Mouse (Mus musculus) layer of hippocampus, postnatal 10 days (tissue): Measurements from ENCODE around the gene Rasgrf1. TPM values are rescaled to one million over a fixed set of nuclear protein-coding genes. Genes with fewer than 3 reads are reported as not detected.

ENCODE experiments used
- DNase-seq, 2 experiments: peaks; one replicate each; pipeline ENCODE4 v3.0.0; 2021; ENCODE audit warnings: low spot score in 2 of 2
- total RNA-seq, 2 experiments: library from RNA; stranded (reverse); gene quantifications; 2 replicates each; pipeline ENCODE4 v1.2.3; 2021

Gene Rasgrf1
- total RNA-seq, 2 experiments from 2014 or later = 153 to 156 TPM

DNA sequence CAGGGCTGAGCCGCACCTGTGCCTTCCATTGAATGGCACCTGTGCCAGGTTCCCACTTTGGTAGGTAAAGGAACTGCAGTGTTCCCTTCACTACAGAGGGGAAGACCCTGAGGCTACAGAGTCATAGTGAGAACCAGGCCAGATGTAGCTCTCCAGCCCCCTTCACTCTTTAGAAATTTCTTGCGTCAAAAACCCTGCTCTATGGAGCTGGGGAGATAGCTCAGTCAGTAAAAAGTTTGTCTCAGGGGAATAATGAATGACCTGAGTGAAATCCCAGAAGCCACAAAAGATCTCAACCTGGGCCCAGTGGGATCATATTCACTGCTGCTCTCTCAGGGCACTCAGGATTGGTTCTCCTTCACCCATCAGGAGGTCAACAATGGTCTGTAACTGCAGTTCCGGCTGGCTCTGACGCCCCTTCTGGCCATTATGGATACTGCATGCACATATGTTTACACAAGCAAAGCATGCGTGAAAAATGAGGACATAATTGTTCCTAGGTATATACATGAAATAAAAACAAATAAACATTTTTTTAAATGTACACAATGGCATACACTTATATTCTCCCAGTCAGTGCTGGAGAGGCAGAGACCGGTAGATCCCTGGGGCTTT lies 59.2 kb downstream of the Rasgrf1 start:
- DNase-seq = no peak

DNA sequence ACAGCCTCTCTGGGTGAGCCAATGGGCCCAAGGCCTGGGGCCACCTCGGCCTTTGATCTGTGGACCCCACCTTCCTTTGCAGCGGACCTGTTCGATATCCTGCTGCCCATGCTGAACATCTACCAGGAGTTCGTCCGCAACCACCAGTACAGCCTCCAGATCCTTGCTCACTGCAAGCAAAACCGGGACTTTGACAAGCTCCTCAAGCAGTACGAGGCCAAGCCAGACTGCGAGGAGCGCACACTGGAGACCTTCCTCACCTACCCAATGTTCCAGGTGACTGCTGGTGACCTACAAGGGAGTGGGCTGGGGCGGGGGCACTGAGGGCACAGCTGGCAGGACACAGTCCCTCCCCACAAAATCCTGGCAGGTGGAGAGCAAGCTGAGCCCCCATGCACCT lies 60.6 kb downstream of the Rasgrf1 start:
- no peak for DNase-seq

DNA sequence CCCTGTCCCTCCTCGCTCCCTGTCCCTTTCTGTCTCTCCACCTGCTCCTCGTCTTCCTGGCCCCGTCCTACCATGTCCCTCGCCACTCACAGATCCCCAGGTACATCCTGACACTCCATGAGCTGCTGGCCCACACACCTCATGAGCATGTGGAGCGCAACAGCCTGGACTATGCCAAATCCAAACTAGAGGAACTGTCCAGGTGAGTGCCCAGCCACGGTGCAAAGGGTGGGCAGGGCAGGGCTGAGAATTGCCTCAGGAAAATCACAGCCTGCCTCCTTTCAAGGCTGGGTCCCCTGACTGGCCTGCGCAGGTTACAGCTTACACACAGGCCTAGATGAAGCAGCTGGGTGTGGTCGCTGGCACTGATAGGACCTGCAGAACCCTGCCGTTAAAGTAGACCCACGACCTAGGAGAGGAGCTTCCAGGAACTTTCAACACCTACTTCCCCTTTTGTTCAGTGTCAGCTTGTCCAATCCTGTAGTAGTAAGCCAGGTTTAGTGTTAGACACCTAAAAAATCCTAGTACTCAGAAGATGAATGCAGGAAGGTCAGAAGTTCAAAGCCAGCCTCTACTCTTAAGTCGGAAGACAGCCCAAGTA lies 61.3 kb downstream of the Rasgrf1 start:
- no peak for DNase-seq

DNA sequence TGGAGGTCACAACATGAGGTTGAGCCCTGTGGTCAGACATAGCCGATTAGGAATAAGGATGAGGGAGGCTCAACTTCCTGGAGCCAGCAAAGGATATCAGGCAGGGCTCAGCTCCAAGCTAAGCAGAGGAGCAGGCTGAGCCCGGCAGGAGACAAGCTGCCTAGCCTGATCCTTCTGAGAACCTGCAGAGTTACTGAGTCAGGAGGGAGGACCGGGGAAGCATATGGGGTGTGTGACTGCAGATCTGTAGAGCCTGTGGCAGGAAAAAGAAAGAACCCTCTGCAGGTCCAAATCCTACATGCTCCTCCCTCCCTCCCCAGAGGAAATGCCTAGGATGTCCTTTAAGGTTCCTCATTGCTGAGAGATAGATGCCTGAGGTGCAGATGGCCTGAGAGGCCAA lies 62.6 kb downstream of the Rasgrf1 start:
- no peak for DNase-seq

DNA sequence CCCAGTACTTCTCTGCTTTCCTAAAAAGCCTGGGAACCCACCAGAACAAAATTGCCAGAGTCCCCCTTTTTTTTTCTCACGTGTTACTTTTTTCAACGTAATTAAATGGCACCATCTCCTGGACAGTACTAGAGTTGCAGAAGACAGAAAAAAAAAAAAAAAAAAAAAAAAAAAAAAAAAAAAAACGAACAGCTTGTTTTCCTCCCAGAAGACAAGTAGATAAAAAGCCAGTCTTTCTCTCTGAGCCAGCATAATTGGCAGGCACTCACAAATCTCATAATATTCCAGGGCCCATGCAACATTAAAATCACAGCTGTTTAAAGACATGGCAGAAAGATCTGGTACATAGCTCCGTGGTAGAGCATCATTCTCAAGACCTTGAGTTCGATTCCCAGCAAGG lies 64.1 kb downstream of the Rasgrf1 start:
- DNase-seq = peak in 1 of 2 experiments; percentile 31

DNA sequence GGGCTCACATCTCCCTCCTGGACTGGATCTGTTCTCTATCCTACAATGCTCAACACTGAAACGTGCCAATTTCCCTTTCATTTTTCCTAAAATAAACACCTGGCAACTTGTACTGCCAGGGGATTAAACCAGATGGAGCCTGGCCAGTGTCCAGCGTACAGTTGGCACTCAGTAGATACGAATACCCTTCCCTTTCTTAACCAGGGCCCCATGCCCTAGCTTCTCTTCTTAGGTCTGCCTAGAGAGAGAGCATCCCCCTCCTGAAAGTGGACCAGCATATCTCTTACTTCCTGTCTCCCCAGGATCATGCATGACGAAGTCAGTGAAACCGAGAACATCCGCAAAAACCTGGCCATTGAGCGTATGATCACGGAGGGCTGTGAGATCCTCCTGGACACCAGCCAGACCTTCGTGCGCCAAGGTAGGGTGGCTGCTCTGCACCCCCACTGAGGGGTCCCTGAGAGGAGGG lies 64.8 kb downstream of the Rasgrf1 start:
- DNase-seq = peak; percentile 41 to 54

DNA sequence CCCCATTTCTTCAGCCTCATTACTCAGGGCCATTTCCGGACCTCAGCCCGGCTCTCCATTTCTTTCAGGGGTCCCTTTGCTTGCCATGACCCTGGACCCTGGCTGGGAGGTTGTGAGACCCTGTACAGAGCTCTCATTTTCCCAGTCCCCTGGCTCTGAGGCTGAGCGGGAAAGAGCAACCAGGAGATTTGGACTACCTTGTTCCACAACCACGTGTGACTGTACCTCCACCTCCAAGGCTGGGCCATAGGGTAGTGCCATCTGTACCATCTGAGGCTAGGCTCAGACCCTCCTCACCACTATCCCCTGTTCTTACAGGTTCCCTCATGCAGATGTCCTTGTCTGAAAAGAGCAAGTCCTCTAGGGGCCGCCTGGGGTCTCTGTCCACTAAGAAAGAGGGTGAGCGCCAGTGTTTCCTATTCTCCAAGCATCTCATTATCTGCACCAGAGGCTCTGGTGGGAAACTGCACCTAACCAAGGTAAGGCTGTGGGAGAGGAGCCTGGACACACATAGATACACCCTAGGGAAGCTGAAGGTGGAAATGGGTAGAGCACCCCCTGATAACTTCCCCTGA lies 66.7 kb downstream of the Rasgrf1 start:
- DNase-seq = no peak

DNA sequence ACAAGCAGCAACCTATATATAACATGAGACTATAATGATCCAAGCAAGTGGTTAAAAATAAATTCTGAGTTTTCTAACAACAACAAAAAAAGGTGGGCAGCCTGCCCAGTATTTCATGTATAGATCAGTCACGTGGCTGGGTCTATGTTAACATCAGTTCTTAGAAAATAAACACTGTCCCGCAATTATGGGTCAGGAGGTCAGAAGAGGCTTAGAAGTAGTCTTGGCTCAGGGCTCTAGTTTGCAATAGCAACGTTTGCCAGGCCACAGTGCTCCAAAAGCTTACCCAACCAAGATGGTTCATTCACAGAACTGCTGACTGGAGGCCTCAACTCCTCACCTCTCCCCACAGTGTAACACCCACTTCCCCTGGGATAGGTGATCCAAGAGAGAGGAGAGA lies 69.5 kb downstream of the Rasgrf1 start:
- no peak for DNase-seq

DNA sequence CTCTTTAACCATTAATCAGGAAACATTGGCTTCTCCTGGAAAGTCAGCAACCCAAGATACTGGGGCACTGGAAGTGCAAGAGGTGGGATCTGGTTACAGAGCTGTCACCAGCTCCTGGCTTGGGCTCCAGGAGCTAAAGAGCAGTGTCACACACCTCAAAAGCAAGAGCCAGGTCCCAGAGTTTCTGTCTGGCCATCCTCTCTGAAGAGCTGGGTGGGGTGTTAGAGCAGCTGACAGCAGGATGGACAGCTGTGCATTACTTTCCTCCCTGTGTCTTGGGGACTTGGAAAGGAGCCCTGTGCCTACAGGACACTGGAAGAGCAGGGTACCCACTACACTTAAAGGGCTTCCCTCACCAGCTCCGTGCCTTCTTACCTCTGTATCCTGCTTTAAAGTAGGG lies 72.5 kb downstream of the Rasgrf1 start:
- no peak for DNase-seq

DNA sequence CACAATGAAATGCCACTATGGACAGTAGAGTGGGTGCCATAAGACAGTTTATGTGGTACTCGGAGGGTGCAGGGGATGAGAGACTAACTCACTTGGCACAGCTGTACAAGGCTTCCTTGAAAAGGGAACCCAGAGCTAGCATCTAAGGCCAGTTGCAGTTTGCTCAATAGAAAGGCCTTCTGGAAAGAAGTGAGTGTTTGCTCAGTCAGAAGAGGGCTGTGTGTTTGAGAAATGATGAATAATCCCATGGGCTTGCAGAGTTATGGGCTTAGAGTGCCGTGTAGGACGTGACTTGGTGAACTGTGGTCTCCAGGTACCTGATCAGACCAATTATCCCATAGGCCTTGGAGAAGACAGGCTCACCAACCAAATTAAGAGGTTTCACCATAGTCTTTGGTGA lies 78.3 kb downstream of the Rasgrf1 start:
- DNase-seq = no peak

DNA sequence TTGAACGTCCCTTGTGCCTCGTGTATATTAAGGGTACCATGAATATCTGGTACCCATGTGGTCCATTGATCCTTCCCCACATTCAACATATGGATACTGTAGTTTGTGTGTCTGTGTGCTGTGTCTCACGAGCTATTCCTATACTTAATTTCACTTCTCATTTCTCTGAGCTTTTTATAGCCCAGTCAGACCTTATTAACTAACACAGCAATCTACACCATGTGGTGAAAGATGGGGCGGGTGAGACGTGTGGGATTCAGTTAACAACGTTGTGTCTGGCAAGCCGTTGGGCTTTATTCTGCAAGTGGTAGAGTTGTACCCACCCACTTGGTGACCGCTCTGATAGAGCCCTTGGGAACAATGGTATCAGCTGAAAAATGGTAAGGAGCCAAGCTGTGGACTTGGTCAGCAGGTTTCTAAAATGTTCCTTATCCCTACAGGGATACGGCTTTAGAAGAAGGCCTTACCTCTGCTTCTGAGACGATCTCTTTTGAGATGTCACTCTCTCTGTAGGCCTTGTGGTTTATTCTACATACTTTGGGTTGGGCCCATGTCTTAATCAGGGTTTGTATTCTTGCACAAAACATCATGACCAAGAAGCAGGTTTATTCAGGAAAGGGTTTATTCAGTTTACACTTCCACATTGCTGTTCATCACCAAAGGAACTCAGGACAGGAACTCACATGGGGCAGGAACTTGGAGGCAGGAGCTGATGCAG lies 79.3 kb downstream of the Rasgrf1 start:
- no peak for DNase-seq

DNA sequence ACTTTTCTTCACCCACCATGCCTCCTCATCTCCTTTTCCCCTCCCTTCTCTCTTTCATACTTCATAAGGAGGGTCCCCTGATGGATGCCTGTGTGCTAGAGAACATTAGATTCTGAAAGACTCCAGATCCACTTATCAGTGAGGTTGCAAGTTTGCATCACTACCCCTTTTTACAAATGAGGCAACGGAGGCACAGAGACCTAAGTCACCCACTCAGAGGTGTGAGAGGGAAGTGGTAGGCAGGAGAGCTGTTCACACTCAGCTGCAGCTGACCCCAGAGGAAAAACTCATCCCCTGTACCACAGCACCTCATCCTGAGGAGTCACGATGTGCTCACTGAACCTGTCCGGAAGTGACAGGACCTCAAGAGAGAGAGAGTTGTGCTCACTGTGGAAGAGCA lies 96.7 kb downstream of the Rasgrf1 start:
- no peak for DNase-seq

DNA sequence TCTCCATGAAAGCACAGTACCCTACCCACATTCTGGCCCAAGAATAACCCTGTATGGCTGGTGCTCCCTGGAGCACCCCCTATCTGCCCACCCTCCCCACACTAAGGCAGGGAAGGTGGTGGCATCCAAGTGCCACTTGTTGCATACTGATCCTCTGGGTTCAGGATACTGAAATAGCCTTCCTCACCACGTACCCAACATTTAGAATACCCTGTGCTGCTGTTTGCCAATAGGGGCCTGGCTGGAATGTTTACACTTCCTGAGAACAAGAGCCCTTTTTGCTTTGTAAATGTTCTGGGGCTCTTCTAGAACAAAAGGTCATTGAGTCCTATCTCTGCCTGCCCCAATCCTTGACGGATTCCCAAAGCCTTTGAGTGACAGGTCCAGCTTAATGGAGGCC lies 97.4 kb downstream of the Rasgrf1 start:
- no peak for DNase-seq

DNA sequence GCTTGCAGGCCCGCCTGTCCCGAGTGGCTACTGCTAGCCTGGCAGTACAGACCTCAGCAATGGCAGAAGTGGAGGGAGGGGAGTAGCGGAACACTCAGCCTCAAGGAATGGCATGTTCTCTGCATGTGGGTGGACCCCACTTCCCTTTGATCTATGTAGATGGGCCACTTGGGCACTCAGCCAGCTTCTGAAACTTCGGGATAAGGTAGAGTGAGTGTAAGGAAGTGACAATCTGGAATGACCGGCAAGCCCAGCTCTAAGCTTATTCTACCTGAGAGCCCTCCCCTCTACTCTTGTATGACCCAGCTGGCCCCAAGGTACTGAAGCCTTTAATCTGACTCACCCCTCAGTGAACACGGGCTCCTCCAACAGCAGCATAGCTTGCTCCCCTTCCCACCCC lies 98.4 kb downstream of the Rasgrf1 start:
- DNase-seq = no peak

DNA sequence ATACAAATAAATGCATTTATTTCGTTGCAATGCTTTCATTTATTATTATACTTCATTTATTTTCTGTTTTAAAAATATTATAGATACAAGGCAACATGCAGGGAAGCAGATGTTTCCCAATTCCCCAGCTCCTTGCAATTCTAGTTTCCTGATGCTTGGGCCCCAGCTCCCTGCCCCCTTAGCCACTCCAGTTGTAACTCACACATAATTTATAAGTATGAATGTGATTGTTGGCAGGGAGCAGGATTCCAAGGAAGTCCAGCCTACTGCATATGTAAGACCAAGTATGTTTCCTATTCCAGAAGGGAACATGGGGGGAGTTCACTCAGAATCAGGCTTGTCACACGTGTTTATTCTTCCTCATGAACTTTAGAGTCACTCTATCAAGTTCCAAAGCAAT lies 102.1 kb downstream of the Rasgrf1 start:
- DNase-seq = no peak

DNA sequence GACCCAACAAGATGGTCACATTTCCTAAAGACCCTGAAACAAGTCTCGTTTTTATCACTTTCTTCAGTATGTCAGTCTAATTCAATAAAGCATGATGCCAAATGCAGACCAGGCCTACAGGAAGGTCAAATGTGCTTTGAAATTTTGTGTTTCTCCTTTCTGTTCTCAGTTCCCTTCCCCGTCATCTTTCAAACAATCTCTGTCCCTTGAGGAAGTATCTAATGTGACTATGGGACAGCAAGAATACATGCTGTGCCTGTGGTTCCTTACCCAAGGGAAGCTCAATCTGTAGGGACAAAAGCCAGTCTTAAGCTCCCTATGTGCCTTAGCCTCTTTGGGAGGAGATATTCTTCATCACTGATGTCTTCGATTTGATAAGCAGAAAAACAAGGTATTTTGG lies 104.9 kb downstream of the Rasgrf1 start:
- DNase-seq = no peak

DNA sequence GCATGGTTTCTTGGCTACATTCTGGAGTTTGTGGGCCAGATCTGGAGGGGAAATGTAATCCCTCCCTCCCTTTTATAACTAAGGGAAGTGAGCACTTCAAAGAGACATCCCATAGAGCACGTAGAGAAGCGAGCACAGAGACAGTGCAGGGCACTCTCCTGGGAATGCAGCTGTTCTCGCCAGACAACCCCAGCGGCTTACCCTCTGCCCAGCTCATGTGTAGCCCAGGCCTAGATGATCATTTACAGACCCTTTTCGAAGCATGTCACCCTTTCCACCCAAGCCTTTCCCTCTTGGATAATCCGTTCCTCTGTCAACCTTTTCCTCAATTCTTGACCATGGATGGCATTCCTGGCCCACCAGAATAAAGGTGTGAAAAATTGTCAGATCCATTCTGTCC lies 106.5 kb downstream of the Rasgrf1 start:
- no peak for DNase-seq

DNA sequence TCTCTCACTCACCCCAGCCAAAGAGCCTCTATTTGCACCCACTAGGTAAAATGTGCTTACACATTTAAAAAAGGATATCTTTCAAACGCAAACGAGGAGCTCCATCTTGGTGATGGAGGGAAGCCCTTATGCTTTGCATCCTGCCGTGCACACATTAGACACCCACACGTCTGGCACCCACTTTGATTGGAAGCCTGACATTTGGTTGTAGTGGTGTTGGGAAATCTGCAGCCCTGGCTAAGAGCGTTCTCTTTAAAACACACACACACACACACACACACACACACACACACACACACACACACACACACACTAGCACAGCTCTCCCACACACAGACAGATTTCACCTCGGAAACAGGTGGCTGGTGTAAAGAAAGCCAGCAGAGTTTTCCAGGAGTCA lies 111.2 kb downstream of the Rasgrf1 start:
- DNase-seq = peak; percentile 45 to 67

DNA sequence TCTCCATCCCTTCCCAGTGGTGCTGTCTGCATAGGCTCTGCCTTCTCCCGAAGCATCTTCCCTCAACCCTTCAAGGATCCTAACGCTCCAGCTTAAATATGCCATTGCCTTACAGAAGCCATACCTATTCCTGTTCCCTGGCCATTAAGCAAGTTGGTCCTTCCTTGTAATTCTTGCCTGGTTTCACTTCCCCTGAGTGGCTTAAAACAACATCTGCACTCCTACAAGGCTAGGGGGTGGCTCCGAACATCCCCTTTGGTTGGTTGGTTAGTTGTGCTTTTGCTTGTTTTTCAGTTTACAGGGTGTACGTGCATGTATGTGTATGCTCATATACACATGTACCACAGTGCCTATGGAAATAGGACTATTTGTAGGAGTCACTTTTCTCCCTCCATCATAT lies 111.7 kb downstream of the Rasgrf1 start:
- DNase-seq = no peak

DNA sequence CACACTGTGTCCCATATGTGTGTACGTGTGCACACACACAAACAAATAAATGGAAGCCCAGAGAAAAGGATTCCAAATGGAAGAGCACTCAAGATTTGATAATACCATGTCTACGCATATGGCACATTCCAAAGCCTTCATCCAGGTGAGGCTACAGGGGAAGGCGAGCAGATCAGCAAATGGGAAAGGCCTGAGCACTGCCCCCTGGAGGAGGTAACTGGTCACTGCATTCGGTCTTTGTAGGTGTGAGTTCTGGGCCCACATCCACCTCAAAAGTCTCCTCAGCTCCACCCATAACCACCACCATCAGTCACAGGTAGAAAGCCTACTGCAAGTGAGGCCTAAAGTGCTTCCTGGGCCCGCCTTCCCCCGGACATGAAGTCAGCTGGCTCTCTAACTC lies 118.0 kb downstream of the Rasgrf1 start:
- DNase-seq = no peak

DNA sequence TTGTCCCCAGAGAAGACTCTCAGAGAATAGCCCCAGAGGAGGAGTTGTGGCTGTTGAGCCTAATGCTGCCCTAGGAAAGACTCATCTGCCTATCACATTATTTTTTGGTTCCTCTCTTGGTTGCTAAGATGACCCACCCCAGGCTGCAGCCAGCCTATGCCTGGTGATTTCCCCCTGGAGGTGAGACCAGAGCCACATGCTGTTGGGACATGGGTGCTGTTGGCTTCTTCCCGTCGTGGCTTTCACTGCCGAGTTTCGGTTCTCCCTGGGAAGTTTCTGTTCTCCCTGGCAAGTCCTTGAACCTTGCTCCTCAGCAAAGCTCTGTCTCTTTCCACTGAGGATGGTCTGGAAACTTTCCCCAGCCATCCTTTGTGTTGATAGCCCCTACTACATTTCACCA lies 124.2 kb downstream of the Rasgrf1 start:
- no peak for DNase-seq

DNA sequence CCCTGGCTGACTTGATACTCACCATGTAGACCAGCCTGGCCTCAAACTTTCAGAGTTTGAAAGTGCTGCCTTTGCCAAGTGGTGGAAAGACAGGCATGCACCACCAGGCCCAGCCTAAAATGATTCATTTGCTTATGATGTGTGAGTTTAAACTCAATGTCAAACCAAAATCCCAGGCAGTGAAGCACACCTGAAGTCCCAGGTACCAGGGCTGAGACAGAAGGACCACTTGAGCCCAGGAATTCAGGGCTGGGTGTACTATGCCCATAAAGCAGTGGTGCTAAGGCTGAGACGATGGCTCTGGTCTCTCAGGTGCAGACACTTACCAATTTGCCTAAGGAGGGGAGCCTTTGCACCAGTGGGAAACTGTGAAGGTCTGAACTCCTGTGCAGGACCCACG lies 125.5 kb downstream of the Rasgrf1 start:
- no peak for DNase-seq
